ENCODE assay signal across 10 mouse cellular contexts in genomic region chr8:94362607-94363239, GRCm38 (mm10). TPM values are rescaled to one million over a fixed set of nuclear protein-coding genes. Genes with fewer than 3 reads are reported as not detected.
A peak's percentile ranks its signal among the peaks of the same experiment; 100 is the strongest.
DNase-seq lines count a peak whose midpoint lies in the region; ATAC-seq and TF ChIP-seq lines count a peak whose summit lies in the region.
"Had no signal": no experiment of that assay in that cellular context is flagged by ENCODE, and none has a peak within 500 bp of the region (broad histone marks: within the 10 kb centered on the region; RNA-seq: fewer than 3 reads in every experiment).

No protein-coding gene starts in this region.

- no peaks in the 10 kb centered on the region for H3K79me2 ChIP-seq in CH12.LX (replicated peaks; ENCODE audit: control insufficient read depth, extremely low read depth, insufficient read depth, poor library complexity, severe bottlenecking)

- no peak for TF ChIP-seq EP300 in CH12.LX (IDR thresholded peaks at IDR 0.05; ENCODE audit: low read length)

- ATAC-seq in heart, embryonic 14.5 days (ENCODE audit: insufficient number of reproducible peaks, insufficient read depth, low FRiP score, low read depth): 0 out of 2 replicates have a peak, but pooled peaks have one; percentile 8

- no peaks in the 10 kb centered on the region for H3K27me3 ChIP-seq in CH12.LX (replicated peaks)
- H3K27me3 ChIP-seq in heart, embryonic 14.5 days (ENCODE audit: control insufficient read depth, insufficient read depth, low read length): no peaks in the 10 kb centered on the region
- H3K27me3 ChIP-seq: neural tube, embryonic 12.5 days had no signal

- no peaks in the 10 kb centered on the region for H3K9me3 ChIP-seq in CH12.LX (replicated peaks; ENCODE audit: low read length)
- no peaks in the 10 kb centered on the region for H3K9me3 ChIP-seq in heart, embryonic 14.5 days (ENCODE audit: control insufficient read depth, low read length)
- H3K9me3 ChIP-seq: neural tube, embryonic 12.5 days had no signal

- no peaks in the 10 kb centered on the region for H3K36me3 ChIP-seq in CH12.LX (replicated peaks in 1 of 2; ENCODE audit: control insufficient read depth in 1 of 2, insufficient read depth in 1 of 2, low read length in 1 of 2)
- H3K36me3 ChIP-seq in heart, embryonic 14.5 days (ENCODE audit: control insufficient read depth, insufficient read depth, low read length): no peaks in the 10 kb centered on the region
- H3K36me3 ChIP-seq: neural tube, embryonic 12.5 days had no signal

- peak overlapping the region in 2 of 3 experiments; percentile 3 to 32 for H3K4me3 ChIP-seq in CH12.LX (replicated peaks in 1 of 3; ENCODE audit: low read depth in 2 of 3, low read length in 2 of 3, poor library complexity in 1 of 3)
- no peak overlapping the region for H3K4me3 ChIP-seq in heart, embryonic 14.5 days (ENCODE audit: control insufficient read depth in 1 of 2, insufficient read depth in 1 of 2, low read depth in 1 of 2, low read length in 2 of 2)
- peak overlapping the region; percentile 1 for H3K4me3 ChIP-seq in lung, adult 2 months (replicated peaks; ENCODE audit: extremely low read depth, low read depth, low read length)
- H3K4me3 ChIP-seq: neural tube, embryonic 12.5 days had no signal

- TF ChIP-seq CTCF in CH12.LX (conservative IDR thresholded peaks at IDR 0.05 in 1 of 2, IDR thresholded peaks at IDR 0.05 in 1 of 2; ENCODE audit: low read depth in 2 of 2, low read length in 2 of 2): no peak
- no peak for TF ChIP-seq CTCF in lung, adult 2 months (IDR thresholded peaks at IDR 0.05; ENCODE audit: insufficient read depth, low read length)

- no peak for TF ChIP-seq RAD21 in CH12.LX (IDR thresholded peaks at IDR 0.05; ENCODE audit: low read depth, low read length)

- peak overlapping the region; percentile 20; the same call in 1 of the 2 replicates for H3K9ac ChIP-seq in CH12.LX (ENCODE audit: insufficient read depth, low read depth)
- H3K9ac ChIP-seq in heart, embryonic 14.5 days (ENCODE audit: low read length): no peak overlapping the region
- H3K9ac ChIP-seq: neural tube, embryonic 12.5 days had no signal

- TF ChIP-seq POLR2A in CH12.LX (IDR thresholded peaks at IDR 0.05; ENCODE audit: low read depth, low read length): no peak
- TF ChIP-seq POLR2A in lung, adult 2 months (IDR thresholded peaks at IDR 0.05; ENCODE audit: borderline replicate concordance, extremely low read depth, low read depth, low read length): no peak

- DNase-seq in gastrocnemius, adult 18-20 months (ENCODE audit: low spot score): peak; percentile 50
- no peak for DNase-seq in gastrocnemius, postnatal 4 days (ENCODE audit: low spot score in 2 of 2)
- no peak for DNase-seq in CH12.LX (ENCODE audit: extremely low read depth)
- DNase-seq in lung, adult 2 months: no peak
- no peak for DNase-seq in layer of hippocampus, postnatal 10 days (ENCODE audit: low spot score in 2 of 2)
- DNase-seq in natural killer cell, adult 2 months (ENCODE audit: low spot score in 2 of 2): no peak
- DNase-seq in spleen, postnatal 36 days (ENCODE audit: low spot score in 2 of 2): no peak

- 70% methylated on average over 7 of the region's 7 CpGs for WGBS in heart, embryonic 14.5 days
- WGBS in lung, adult 2 months: 41% methylated on average over 7 of the region's 7 CpGs

- peaks cover 28 to 52% of the 10 kb centered on the region in 2 experiments for H3K4me1 ChIP-seq in CH12.LX (ENCODE audit: control insufficient read depth in 1 of 2, insufficient read depth in 2 of 2)
- peaks cover 30 to 42% of the 10 kb centered on the region in 2 experiments for H3K4me1 ChIP-seq in heart, embryonic 14.5 days (ENCODE audit: control insufficient read depth in 2 of 2, insufficient read depth in 2 of 2, low read length in 2 of 2)
- peaks cover 41% of the 10 kb centered on the region for H3K4me1 ChIP-seq in lung, adult 2 months (ENCODE audit: control insufficient read depth, insufficient read depth, low read length)
- H3K4me1 ChIP-seq: neural tube, embryonic 12.5 days had no signal

- peak overlapping the region; percentile 26; the same call in 1 of the 2 replicates for H3K4me2 ChIP-seq in CH12.LX (ENCODE audit: insufficient read depth, low read depth, poor library complexity, severe bottlenecking)
- H3K4me2 ChIP-seq in heart, embryonic 14.5 days (ENCODE audit: low read length): 0 out of 2 replicates have a peak overlapping the region, but pooled peaks have one; percentile 16
- H3K4me2 ChIP-seq: neural tube, embryonic 12.5 days had no signal

- dilution Hi-C loops in CH12.LX (cut with MboI; ENCODE audit: extremely low pct_ligation_motif_present, extremely low pct_unique_long_range_greater_than_20kb, low sequenced_read_pairs): no loop called here

- peak overlapping the region; percentile 56 for H3K27ac ChIP-seq in CH12.LX (ENCODE audit: insufficient read depth, low read depth)
- H3K27ac ChIP-seq in heart, embryonic 14.5 days (replicated peaks in 1 of 2; ENCODE audit: control insufficient read depth in 1 of 2, insufficient read depth in 1 of 2, low read depth in 2 of 2, low read length in 2 of 2): peak overlapping the region; percentile 56 to 71
- H3K27ac ChIP-seq: neural tube, embryonic 12.5 days had no signal

- in situ Hi-C loops in CH12.LX (cut with MboI; ENCODE audit: low pct_ligation_motif_present, low pct_unique_long_range_greater_than_20kb, low sequenced_read_pairs): no loop called here

TF ChIP-seq in CH12.LX, 34 proteins besides CTCF, POLR2A, EP300 and RAD21:
- TF ChIP-seq MXI1 (IDR thresholded peaks at IDR 0.05; ENCODE audit: low read depth, low read length) (no peak), JUN (IDR thresholded peaks at IDR 0.05; ENCODE audit: insufficient read depth, low read depth, low read length) (no peak), RCOR1 (conservative IDR thresholded peaks at IDR 0.05; ENCODE audit: low read depth, low read length) (no peak), JUND (conservative IDR thresholded peaks at IDR 0.05; ENCODE audit: low read depth, low read length) (no peak), MEF2A (IDR thresholded peaks at IDR 0.05; ENCODE audit: borderline replicate concordance, low read depth, low read length) (no peak), MAZ (IDR thresholded peaks at IDR 0.05; ENCODE audit: low read depth, low read length) (no peak), GABPA (IDR thresholded peaks at IDR 0.05; ENCODE audit: insufficient replicate concordance, low read depth, low read length) (no peak), SIN3A (IDR thresholded peaks at IDR 0.05; ENCODE audit: low read length) (no peak), CHD2 (IDR thresholded peaks at IDR 0.05; ENCODE audit: low read length) (no peak)

RNA-seq across cellular contexts. Expression of gene Herpud1, which starts 23.5 kb away (rescaled TPM):
- 100 to 1,000 TPM; 102 to 108 TPM for total RNA-seq in gastrocnemius, adult 18-20 months (2021)
- total RNA-seq in gastrocnemius, postnatal 4 days (2021): 10 to 100 TPM; 57.2 to 58.0 TPM
- 172 and 206 TPM in 2 replicates for total RNA-seq in CH12.LX (2012; rRNA removed)
- total RNA-seq in CH12.LX (2014; rRNA removed): 243 and 257 TPM in 2 replicates
- 116 and 124 TPM in 2 replicates for polyA plus RNA-seq in CH12.LX (2012; ENCODE audit: insufficient read length, low read depth)
- polyA plus RNA-seq in heart, embryonic 14.5 days (2014; fragmentation: Nextera tagmentation; extraction: Ambion mirVana): 99.7 and 105 TPM in 2 replicates
- polyA plus RNA-seq in lung, adult 2 months (2012; rRNA removed): 341 and 489 TPM in 2 replicates
- 10 to 100 TPM; 35.5 to 36.2 TPM for total RNA-seq in layer of hippocampus, postnatal 10 days (2021)

RNA-seq across cellular contexts. Expression of gene Slc12a3, which starts 33.7 kb away (rescaled TPM):
- under 1 TPM in 1 of 2 experiments, not detected in 1; 0.18 TPM for total RNA-seq in gastrocnemius, adult 18-20 months (2021)
- total RNA-seq in gastrocnemius, postnatal 4 days (2021): under 1 TPM in 1 of 2 experiments, not detected in 1; 0.10 TPM
- 0.17 and 0.21 TPM in 2 replicates for total RNA-seq in CH12.LX (2012; rRNA removed)
- 0.08 TPM in 1 of 2 replicates, not detected in the other for total RNA-seq in CH12.LX (2014; rRNA removed)
- polyA plus RNA-seq in CH12.LX (2012; ENCODE audit: insufficient read length, low read depth): 0.19 TPM in 1 of 2 replicates, not detected in the other
- not detected in 2 replicates for polyA plus RNA-seq in heart, embryonic 14.5 days (2014; fragmentation: Nextera tagmentation; extraction: Ambion mirVana)
- polyA plus RNA-seq in lung, adult 2 months (2012; rRNA removed): 0.27 and 0.29 TPM in 2 replicates
- under 1 TPM; 0.38 to 0.57 TPM for total RNA-seq in layer of hippocampus, postnatal 10 days (2021)
- total RNA-seq: common myeloid progenitor, adult 5-6 weeks had no signal

Comparison
In these comparisons a context has a peak if more than half of its experiments do, and no peak if none do; other contexts are left out.
1. H3K4me3 ChIP-seq: peak in CH12.LX (2 of 3) and lung, adult 2 months (single experiment); none in heart, embryonic 14.5 days (0 of 2).